Mouse (Mus musculus) heart, embryonic 11.5 days (tissue): ENCODE measurements around the gene Ssmem1. TPM values are rescaled to one million over a fixed set of nuclear protein-coding genes. Genes with fewer than 3 reads are reported as not detected.

Experiments used
- ATAC-seq: fragments of 200-750 bp; cut with Nextera tagmentation; replicated peaks from 2 replicates; pipeline ENCODE4 v1.8.0; 2017; ENCODE audit warnings: moderate library complexity; ENCODE audit not compliant: insufficient number of reproducible peaks, low FRiP score, low TSS enrichment
- H3K27ac ChIP-seq: fragments of 300-500 bp; sonication (generic); 2 replicates; pipeline ENCODE4 v1.5.1; 2014; ENCODE audit warnings: mild to moderate bottlenecking, low read depth, low read length
- H3K27me3 ChIP-seq: fragments of 300-500 bp; sonication (generic); 2 replicates; pipeline ENCODE4 v1.6.1; 2014; ENCODE audit warnings: mild to moderate bottlenecking, low read length, mixed read lengths; ENCODE audit not compliant: control insufficient read depth, insufficient read depth
- H3K36me3 ChIP-seq: fragments of 300-500 bp; sonication (generic); 2 replicates; pipeline ENCODE4 v1.6.1; 2014; ENCODE audit warnings: mild to moderate bottlenecking, low read length, moderate library complexity, mixed read lengths; ENCODE audit not compliant: control insufficient read depth, insufficient read depth
- H3K4me1 ChIP-seq: fragments of 300-500 bp; sonication (generic); 2 replicates; pipeline ENCODE4 v1.6.1; 2014; ENCODE audit warnings: low read length; ENCODE audit not compliant: control insufficient read depth, insufficient read depth
- H3K4me2 ChIP-seq: fragments of 300-500 bp; sonication (generic); 2 replicates; pipeline ENCODE4 v1.6.1; 2014; ENCODE audit warnings: mild to moderate bottlenecking, moderate library complexity
- H3K4me3 ChIP-seq: fragments of 300-500 bp; sonication (generic); 2 replicates; pipeline ENCODE4 v1.5.1; 2014; ENCODE audit warnings: low read depth, low read length
- H3K9ac ChIP-seq: fragments of 300-500 bp; sonication (generic); 2 replicates; pipeline ENCODE4 v1.6.1; 2014; ENCODE audit warnings: mild to moderate bottlenecking, low read depth, low read length, moderate library complexity
- H3K9me3 ChIP-seq: fragments of 300-500 bp; sonication (generic); replicated peaks from 2 replicates; pipeline ENCODE4 v1.6.1; 2016; ENCODE audit warnings: low read length; ENCODE audit not compliant: control insufficient read depth
- WGBS: fragments of 180-500 bp; shearing (Covaris S2); extraction: QIAGEN DNeasy Blood & Tissue Kit; methylation state at CpG from one replicate; pipeline ENCODE4 v1.1.7; 2014; ENCODE audit not compliant: insufficient replicate concordance; 5-methylcytosine and 5-hydroxymethylcytosine counted together
- polyA plus RNA-seq: library from polyadenylated mRNA; unstranded; fragments of >200 nt; fragmentation: Nextera tagmentation; extraction: Ambion mirVana; gene quantifications from 2 replicates; pipeline ENCODE4 v1.2.1, GENCODE M21; 2014

Ssmem1 gene
- polyA plus RNA-seq, 1 experiment from 2014 or later: 0.62 TPM

DNA sequence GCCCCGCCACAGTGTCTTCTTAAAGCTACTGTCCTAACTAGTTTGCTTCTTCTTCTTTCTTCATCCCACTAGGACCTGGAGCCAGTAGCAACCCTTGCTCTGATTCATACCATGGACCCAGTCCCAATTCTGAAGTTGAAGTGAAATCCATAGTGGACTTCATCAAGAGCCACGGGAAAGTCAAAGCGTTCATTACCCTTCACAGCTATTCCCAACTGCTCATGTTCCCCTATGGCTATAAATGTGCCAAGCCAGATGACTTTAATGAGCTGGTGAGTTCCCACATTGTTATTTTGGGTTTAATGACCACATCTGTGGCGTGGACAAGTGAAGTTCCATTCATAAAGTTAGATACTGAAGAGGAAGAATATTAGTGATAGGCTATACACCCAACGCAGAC is 44.4 kb downstream of the Ssmem1 start:
- 88% methylated on average over 5 of the region's 5 CpGs for WGBS
- H3K36me3 ChIP-seq: no peaks in the 10 kb centered on the region
- H3K4me1 ChIP-seq: peaks cover 6% of the 10 kb centered on the region
- H3K27ac ChIP-seq: no peak overlapping the region
- no peaks in the 10 kb centered on the region for H3K27me3 ChIP-seq
- ATAC-seq: no peak
- no peaks in the 10 kb centered on the region for H3K9me3 ChIP-seq
- no peak overlapping the region for H3K9ac ChIP-seq
- no peak overlapping the region for H3K4me3 ChIP-seq
- no peak overlapping the region for H3K4me2 ChIP-seq

DNA sequence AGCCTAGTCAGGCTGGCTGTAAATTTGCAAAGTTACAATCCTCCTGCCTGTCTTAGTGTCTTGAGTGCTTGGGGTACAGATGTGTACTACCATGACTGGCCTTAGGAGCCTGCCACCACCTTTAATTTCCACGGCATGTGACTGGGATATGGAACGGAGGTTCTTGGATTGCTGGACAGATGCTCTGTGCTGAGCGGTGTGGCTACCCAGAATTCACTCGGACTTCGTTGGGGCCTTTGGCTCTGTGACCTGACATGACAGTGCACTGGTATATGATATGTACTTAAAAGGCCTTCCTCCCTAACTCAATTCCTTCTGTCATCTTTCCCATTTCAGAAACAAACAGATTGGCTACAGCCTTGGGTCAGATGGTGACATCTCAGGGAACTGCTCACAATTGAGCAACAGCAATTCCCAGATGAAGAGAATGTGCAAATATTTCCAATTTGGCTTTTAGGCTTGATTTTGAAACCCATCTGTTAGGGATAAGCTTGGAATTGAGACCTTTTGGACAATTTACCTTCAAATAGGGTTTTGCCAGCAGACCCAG is 45.0 kb downstream of the Ssmem1 start:
- H3K4me2 ChIP-seq: no peak overlapping the region
- H3K4me3 ChIP-seq: no peak overlapping the region

DNA sequence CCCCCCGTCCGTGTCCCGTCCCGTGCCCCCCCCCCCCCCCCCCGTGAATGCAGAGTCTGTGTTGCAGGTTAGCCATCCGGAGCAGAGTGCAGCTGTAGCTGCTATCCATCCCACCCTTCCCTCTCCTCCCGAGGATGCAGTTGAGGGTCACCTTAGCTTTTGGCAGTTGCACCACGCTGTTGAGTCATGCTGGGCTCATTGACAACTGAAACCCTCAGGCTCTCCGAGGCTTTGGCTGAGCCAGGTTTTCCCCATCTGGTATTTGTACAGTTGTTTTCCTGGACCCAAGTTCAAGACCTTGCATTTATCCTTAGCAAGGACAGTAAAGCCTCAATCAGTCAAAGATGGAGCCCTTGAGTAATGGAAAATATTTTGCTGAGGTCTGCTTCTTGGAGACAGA is 46.4 kb downstream of the Ssmem1 start:
- Histone ChIP-seq H3K4me1 (peaks cover 3% of the 10 kb centered on the region), H3K9ac (no peak overlapping the region), H3K27me3 (no peaks in the 10 kb centered on the region), H3K4me2 (no peak overlapping the region), H3K9me3 (no peaks in the 10 kb centered on the region), H3K27ac (no peak overlapping the region), H3K36me3 (no peaks in the 10 kb centered on the region), H3K4me3 (no peak overlapping the region)
- ATAC-seq: no peak
- WGBS: 14% methylated on average over 4 of the region's 9 CpGs

More for the DNA sequence above, 45.0 kb downstream of the Ssmem1 start:
- H3K36me3 ChIP-seq: no peaks in the 10 kb centered on the region
- ATAC-seq: no peak
- H3K27me3 ChIP-seq: no peaks in the 10 kb centered on the region
- WGBS: 90% methylated on average over 5 of the region's 5 CpGs
- H3K9me3 ChIP-seq: no peaks in the 10 kb centered on the region
- no peak overlapping the region for H3K27ac ChIP-seq
- H3K9ac ChIP-seq: no peak overlapping the region
- H3K4me1 ChIP-seq: peaks cover 3% of the 10 kb centered on the region

DNA sequence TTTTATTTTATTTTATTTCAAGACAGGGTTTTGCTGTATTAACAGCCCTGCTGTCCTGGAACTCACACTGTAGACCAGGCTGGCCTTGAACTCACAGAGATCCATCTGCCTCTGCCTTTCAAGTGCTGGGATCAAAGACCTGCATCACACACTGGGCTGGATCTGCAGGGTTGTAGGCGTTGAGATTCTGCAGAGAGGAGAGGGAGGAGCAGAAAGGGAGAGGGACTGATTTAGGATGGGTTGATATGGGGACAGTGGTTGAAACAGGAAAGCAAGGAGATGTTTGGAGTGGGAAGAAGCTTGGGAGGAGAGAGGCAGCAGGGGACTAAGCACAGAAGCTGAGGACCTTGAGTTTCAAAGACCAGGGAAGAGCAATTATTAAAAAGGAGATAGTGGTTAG is 50.1 kb downstream of the Ssmem1 start:
- H3K9ac ChIP-seq: no peak overlapping the region
- H3K9me3 ChIP-seq: no peaks in the 10 kb centered on the region
- H3K4me2 ChIP-seq: no peak overlapping the region
- no peak for ATAC-seq
- 0 out of 2 replicates have a peak, but pooled peaks cover 2% of the 10 kb centered on the region for H3K36me3 ChIP-seq
- H3K4me3 ChIP-seq: no peak overlapping the region
- H3K4me1 ChIP-seq: no peaks in the 10 kb centered on the region
- H3K27ac ChIP-seq: no peak overlapping the region
- no peaks in the 10 kb centered on the region for H3K27me3 ChIP-seq
- WGBS: 43% methylated on average over 1 of the region's 1 CpGs

DNA sequence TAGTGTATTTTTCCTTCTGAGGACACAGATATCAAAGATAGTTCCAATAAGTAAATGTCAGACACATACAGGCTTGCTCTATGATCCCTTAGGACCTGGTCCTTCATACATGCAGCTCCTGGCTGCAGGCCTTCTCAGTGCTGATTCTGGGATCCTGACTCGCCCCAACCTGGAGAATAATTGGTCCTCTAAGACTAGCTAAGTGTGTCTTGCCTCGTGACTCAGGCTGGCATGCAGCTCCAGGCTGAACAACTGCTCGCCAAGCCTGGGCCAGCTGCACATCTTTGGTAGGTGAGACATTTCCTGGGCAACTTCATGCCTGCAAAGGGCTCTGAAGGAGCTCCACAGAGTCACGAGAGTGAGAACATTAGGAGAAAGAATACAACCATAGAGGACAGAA is 52.5 kb downstream of the Ssmem1 start:
- no peaks in the 10 kb centered on the region for H3K9me3 ChIP-seq
- no peak overlapping the region for H3K27ac ChIP-seq
- H3K4me3 ChIP-seq: no peak overlapping the region
- H3K9ac ChIP-seq: no peak overlapping the region
- no peak overlapping the region for H3K4me2 ChIP-seq
- H3K36me3 ChIP-seq: 0 out of 2 replicates have a peak, but pooled peaks cover 2% of the 10 kb centered on the region
- 77% methylated on average over 4 of the region's 4 CpGs for WGBS
- H3K27me3 ChIP-seq: no peaks in the 10 kb centered on the region
- no peaks in the 10 kb centered on the region for H3K4me1 ChIP-seq
- no peak for ATAC-seq

DNA sequence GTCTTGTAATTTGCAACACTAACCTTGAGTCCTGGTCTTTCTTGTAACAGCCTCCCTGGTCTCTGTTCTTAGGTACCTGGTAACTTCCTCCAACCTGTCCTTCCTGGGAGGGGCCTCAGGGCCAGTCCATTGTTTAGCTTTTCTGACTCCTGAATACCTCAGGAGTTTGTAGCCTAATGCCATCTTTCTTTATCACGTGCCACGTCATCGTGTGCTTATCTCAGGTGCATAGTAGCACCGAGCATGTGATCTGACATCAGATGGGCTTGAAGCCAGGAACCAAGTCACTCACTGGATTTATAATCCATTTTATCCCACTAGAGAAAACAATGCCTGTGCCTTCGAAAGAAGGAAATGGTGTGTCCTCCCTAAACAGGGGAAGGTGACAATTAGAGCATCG is 53.9 kb downstream of the Ssmem1 start:
- H3K36me3 ChIP-seq: 0 out of 2 replicates have a peak, but pooled peaks cover 2% of the 10 kb centered on the region
- no peak overlapping the region for H3K9ac ChIP-seq
- H3K4me3 ChIP-seq: no peak overlapping the region
- no peaks in the 10 kb centered on the region for H3K9me3 ChIP-seq
- no peak overlapping the region for H3K4me2 ChIP-seq
- no peak for ATAC-seq
- no peaks in the 10 kb centered on the region for H3K27me3 ChIP-seq
- no peaks in the 10 kb centered on the region for H3K4me1 ChIP-seq
- 75% methylated on average over 6 of the region's 6 CpGs for WGBS
- no peak overlapping the region for H3K27ac ChIP-seq

DNA sequence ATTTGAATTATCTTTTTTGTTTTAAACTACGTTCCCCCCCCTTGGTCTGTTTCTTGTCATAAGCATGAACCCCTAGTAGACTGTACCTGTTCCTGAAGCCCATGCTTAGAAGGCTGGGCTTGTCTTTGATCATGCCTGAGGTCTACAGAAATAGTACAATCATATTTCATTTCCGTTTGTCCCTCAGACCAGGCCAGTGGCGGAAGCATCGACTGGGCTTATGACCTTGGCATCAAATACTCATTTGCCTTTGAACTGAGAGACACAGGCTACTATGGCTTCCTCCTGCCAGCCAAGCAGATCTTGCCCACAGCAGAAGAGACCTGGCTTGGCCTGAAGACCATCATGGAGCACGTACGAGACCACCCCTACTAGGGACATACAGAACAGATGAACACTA is 54.4 kb downstream of the Ssmem1 start:
- H3K4me1 ChIP-seq: no peaks in the 10 kb centered on the region
- H3K27me3 ChIP-seq: no peaks in the 10 kb centered on the region
- no peak overlapping the region for H3K4me2 ChIP-seq
- no peaks in the 10 kb centered on the region for H3K9me3 ChIP-seq
- H3K4me3 ChIP-seq: no peak overlapping the region
- H3K27ac ChIP-seq: no peak overlapping the region
- H3K36me3 ChIP-seq: 0 out of 2 replicates have a peak, but pooled peaks cover 2% of the 10 kb centered on the region
- no peak overlapping the region for H3K9ac ChIP-seq
- ATAC-seq: no peak
- 88% methylated on average over 6 of the region's 6 CpGs for WGBS

DNA sequence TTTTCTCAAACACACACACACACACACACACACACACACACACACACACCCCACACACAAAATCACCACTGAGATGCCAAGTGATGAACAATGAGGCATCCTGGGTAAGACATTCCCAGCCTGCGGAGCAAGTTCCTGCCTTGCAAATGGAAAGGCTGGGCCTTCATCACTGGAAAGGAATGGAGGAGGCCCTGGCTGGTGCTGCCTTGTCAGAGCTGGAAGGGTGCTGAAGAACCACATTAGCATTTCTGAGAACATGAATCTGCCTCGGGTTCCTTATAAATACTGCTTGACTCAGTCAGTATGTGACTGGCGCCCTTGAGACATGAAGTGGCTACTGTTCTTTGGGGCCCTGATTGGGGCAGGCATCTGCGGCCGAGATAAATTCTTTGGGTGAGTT is 58.4 kb downstream of the Ssmem1 start, which contains the start of gene Cpa4:
Gene Cpa4 (plus strand): TSS at position 301 of the 400 bp plus-strand sequence.
- H3K4me1 ChIP-seq: peaks cover 19% of the 10 kb centered on the region
- 65% methylated on average over 5 of the region's 5 CpGs for WGBS
- H3K27ac ChIP-seq: no peak within 1 kb of the TSS

DNA sequence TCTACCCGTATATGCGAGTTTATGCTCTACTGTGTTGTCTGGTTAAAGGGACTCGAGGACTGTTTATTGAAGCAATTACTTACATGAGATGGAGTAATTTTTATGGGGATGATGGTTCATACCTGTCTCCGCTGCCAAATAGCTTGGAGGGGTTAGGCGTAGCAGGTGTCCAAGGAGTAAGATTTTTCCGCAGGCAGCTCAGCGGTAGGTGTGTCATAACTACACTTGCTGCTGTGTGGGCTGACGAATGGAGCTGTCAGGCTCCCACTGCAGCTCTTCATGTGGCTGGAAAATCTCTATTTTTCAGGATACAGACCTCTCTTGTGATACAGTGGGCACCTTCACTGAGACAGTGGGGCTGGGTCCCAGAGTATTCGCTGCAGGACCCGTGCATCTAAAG is 59.7 kb downstream of the Ssmem1 start:
- no peak overlapping the region for H3K4me2 ChIP-seq
- H3K9me3 ChIP-seq: no peaks in the 10 kb centered on the region
- no peak overlapping the region for H3K4me3 ChIP-seq
- WGBS: 83% methylated on average over 10 of the region's 10 CpGs
- ATAC-seq: no peak
- H3K27ac ChIP-seq: no peak overlapping the region
- peaks cover 24% of the 10 kb centered on the region for H3K4me1 ChIP-seq
- H3K9ac ChIP-seq: no peak overlapping the region
- no peaks in the 10 kb centered on the region for H3K36me3 ChIP-seq
- no peaks in the 10 kb centered on the region for H3K27me3 ChIP-seq

More for the DNA sequence above, 58.4 kb downstream of the Ssmem1 start, which contains the start of gene Cpa4:
- Histone ChIP-seq H3K9me3 (no peaks in the 10 kb centered on the region), H3K27me3 (no peaks in the 10 kb centered on the region), H3K4me2 (no peak within 1 kb of the TSS), H3K36me3 (0 out of 2 replicates have a peak, but pooled peaks cover 2% of the 10 kb centered on the region), H3K9ac (no peak within 1 kb of the TSS), H3K4me3 (no peak within 1 kb of the TSS)
- ATAC-seq: no peak
